Mouse (Mus musculus): ENCODE results near the gene Gm45837. TPM values are rescaled to one million over a fixed set of nuclear protein-coding genes. Genes with fewer than 3 reads are reported as not detected.

Gm45837 gene
- total RNA-seq, 2 experiments from 2014 or later, result 4.7 TPM; not detected in 1

- no peak for DNase-seq
Measured at GRCm38 (mm10) chr7:101465850-101466580, 55.3 kb downstream of the Gm45837 start.

- DNase-seq, result no peak
Measured at GRCm38 (mm10) chr7:101466581-101467081, 55.9 kb downstream of the Gm45837 start.

GRCm38 (mm10) chr7:101471423-101471822, 60.7 kb downstream of the Gm45837 start:
- no peak for DNase-seq

- DNase-seq, result no peak
Measured at GRCm38 (mm10) chr7:101471968-101472480, 61.3 kb downstream of the Gm45837 start.

- no peak for DNase-seq
Measured at GRCm38 (mm10) chr7:101472598-101473558, 62.2 kb downstream of the Gm45837 start.

GRCm38 (mm10) chr7:101474399-101474811, 63.7 kb downstream of the Gm45837 start:
- DNase-seq, result no peak

- DNase-seq, result no peak
Measured at GRCm38 (mm10) chr7:101476028-101476427, 65.3 kb downstream of the Gm45837 start.

- DNase-seq, result no peak
Measured at GRCm38 (mm10) chr7:101476493-101476892, 65.8 kb downstream of the Gm45837 start.

- DNase-seq, result no peak
Measured at GRCm38 (mm10) chr7:101477200-101477599, 66.5 kb downstream of the Gm45837 start.

- no peak for DNase-seq
Measured at GRCm38 (mm10) chr7:101478099-101478498, 67.4 kb downstream of the Gm45837 start.

- no peak for DNase-seq
Measured at GRCm38 (mm10) chr7:101479841-101480240, 69.2 kb downstream of the Gm45837 start.

GRCm38 (mm10) chr7:101480671-101481070, 70.0 kb downstream of the Gm45837 start:
- no peak for DNase-seq

- no peak for DNase-seq
Measured at GRCm38 (mm10) chr7:101481872-101482498, 71.3 kb downstream of the Gm45837 start.

- no peak for DNase-seq
Measured at GRCm38 (mm10) chr7:101482499-101483081, 71.9 kb downstream of the Gm45837 start.

GRCm38 (mm10) chr7:101483498-101484115, 72.9 kb downstream of the Gm45837 start:
- DNase-seq, result no peak

GRCm38 (mm10) chr7:101487102-101487501, 76.4 kb downstream of the Gm45837 start:
- no peak for DNase-seq

GRCm38 (mm10) chr7:101490952-101491351, 80.3 kb downstream of the Gm45837 start:
- DNase-seq, result no peak

GRCm38 (mm10) chr7:101498385-101498784, 87.7 kb downstream of the Gm45837 start:
- no peak for DNase-seq

- no peak for DNase-seq
Measured at GRCm38 (mm10) chr7:101499251-101499650, 88.6 kb downstream of the Gm45837 start.

GRCm38 (mm10) chr7:101499701-101500100, 89.0 kb downstream of the Gm45837 start:
- DNase-seq, result no peak

GRCm38 (mm10) chr7:101501236-101501635, 90.5 kb downstream of the Gm45837 start:
- DNase-seq, result no peak
